Mouse (Mus musculus): ENCODE data around the gene Cdk12. TPM values are rescaled to one million over a fixed set of nuclear protein-coding genes. Genes with fewer than 3 reads are reported as not detected.

Gene Cdk12
- polyA plus RNA-seq, 1 experiment from 2014 or later = 6.7 TPM

GRCm38 (mm10) chr11:98328031-98328370, 125.1 kb downstream of the Cdk12 start:
- ATAC-seq (peak; percentile 25; the same call in 1 of the 2 replicates), DNase-seq (ENCODE audit: low spot score) (no peak)
- Histone ChIP-seq H3K36me3 (ENCODE audit: insufficient read depth, low read length) (no peaks in the 10 kb centered on the region), H3K4me2 (replicated peaks; ENCODE audit: low read depth, low read length) (peak overlapping the region; percentile 39), H3K9me3 (ENCODE audit: low read length) (no peaks in the 10 kb centered on the region), H3K4me3 (ENCODE audit: low read depth, low read length) (peak overlapping the region; percentile 25), H3K27me3 (replicated peaks; ENCODE audit: insufficient read depth, low read length) (peaks cover 85% of the 10 kb centered on the region), H3K27ac (ENCODE audit: low read length) (no peak overlapping the region), H3K9ac (replicated peaks; ENCODE audit: low read depth) (no peak overlapping the region), H3K4me1 (ENCODE audit: insufficient read depth, low read depth, low read length) (peaks cover 7% of the 10 kb centered on the region; the same call in 1 of the 2 replicates)
- no peak for TF ChIP-seq EP300 (IDR thresholded peaks at IDR 0.05)
- 2% methylated on average over 34 of the region's 35 CpGs for WGBS

Small RNAs within 50 kb of the gene (microRNA-seq; reads per million reads assigned to microRNA genes)
- gene Gm27399 (not detected), gene Mir5119 (not detected)

Other genes starting within 250 kb of the Cdk12 start
- gene Plxdc1, start 216.6 kb upstream of the Cdk12 start, polyA plus RNA-seq (2015; fragmentation: Nextera tagmentation; extraction: Ambion mirVana) = 1.7 TPM in 2 replicates
- 4.6 and 6.5 TPM in 2 replicates for gene Arl5c, start 206.9 kb upstream of the Cdk12 start, polyA plus RNA-seq (2015; fragmentation: Nextera tagmentation; extraction: Ambion mirVana)
- 3.5 and 4.0 TPM in 2 replicates for gene Cacnb1, start 180.0 kb upstream of the Cdk12 start, polyA plus RNA-seq (2015; fragmentation: Nextera tagmentation; extraction: Ambion mirVana)
- gene Rpl19, start 176.3 kb upstream of the Cdk12 start, polyA plus RNA-seq (2015; fragmentation: Nextera tagmentation; extraction: Ambion mirVana) = 750 and 817 TPM in 2 replicates
- gene Stac2, start 149.6 kb upstream of the Cdk12 start, polyA plus RNA-seq (2015; fragmentation: Nextera tagmentation; extraction: Ambion mirVana) = 0.10 and 0.11 TPM in 2 replicates
- gene Fbxl20, start 52.7 kb upstream of the Cdk12 start, polyA plus RNA-seq (2015; fragmentation: Nextera tagmentation; extraction: Ambion mirVana) = 12.8 and 13.0 TPM in 2 replicates
- gene Med1, start 9.8 kb upstream of the Cdk12 start, polyA plus RNA-seq (2015; fragmentation: Nextera tagmentation; extraction: Ambion mirVana) = 32.2 and 34.1 TPM in 2 replicates
- gene Neurod2, start 126.6 kb downstream of the Cdk12 start, polyA plus RNA-seq (2015; fragmentation: Nextera tagmentation; extraction: Ambion mirVana) = not detected in 2 replicates
- gene Ppp1r1b, start 145.3 kb downstream of the Cdk12 start, polyA plus RNA-seq (2015; fragmentation: Nextera tagmentation; extraction: Ambion mirVana) = 11.8 and 18.6 TPM in 2 replicates
- 69.9 and 73.1 TPM in 2 replicates for gene Stard3, start 155.3 kb downstream of the Cdk12 start, polyA plus RNA-seq (2015; fragmentation: Nextera tagmentation; extraction: Ambion mirVana)
- 5.8 and 6.4 TPM in 2 replicates for gene Tcap, start 180.8 kb downstream of the Cdk12 start, polyA plus RNA-seq (2015; fragmentation: Nextera tagmentation; extraction: Ambion mirVana)
- 0.12 TPM in 1 of 2 replicates, not detected in the other for gene Pnmt, start 183.4 kb downstream of the Cdk12 start, polyA plus RNA-seq (2015; fragmentation: Nextera tagmentation; extraction: Ambion mirVana)
- 8.0 and 8.6 TPM in 2 replicates for gene Pgap3, start 197.4 kb downstream of the Cdk12 start, polyA plus RNA-seq (2015; fragmentation: Nextera tagmentation; extraction: Ambion mirVana)
- 21.2 and 23.6 TPM in 2 replicates for gene Erbb2, start 209.4 kb downstream of the Cdk12 start, polyA plus RNA-seq (2015; fragmentation: Nextera tagmentation; extraction: Ambion mirVana)
- gene Mien1, start 235.9 kb downstream of the Cdk12 start, polyA plus RNA-seq (2015; fragmentation: Nextera tagmentation; extraction: Ambion mirVana) = 86.1 and 96.0 TPM in 2 replicates
- 30.7 and 33.1 TPM in 2 replicates for gene Grb7, start 243.3 kb downstream of the Cdk12 start, polyA plus RNA-seq (2015; fragmentation: Nextera tagmentation; extraction: Ambion mirVana)

All from lung, postnatal 0 days (tissue).